Mouse (Mus musculus) spleen, adult 2 months (tissue): ENCODE data around the gene Ifngr2.

Source experiments
- CTCF ChIP-seq: fragments of 200-500 bp; IDR thresholded peaks from 2 replicates; pipeline ENCODE4 v1.5.1; 2011; ENCODE audit warnings: mild to moderate bottlenecking, inconsistent platforms; ENCODE audit not compliant: insufficient read depth, insufficient read length, insufficient replicate concordance; ENCODE audit errors: extremely low read depth
- POLR2A ChIP-seq: fragments of 200-500 bp; IDR thresholded peaks from 2 replicates; pipeline ENCODE4 v1.6.1; 2011; ENCODE audit warnings: low read depth, low read length, inconsistent platforms

GRCm38 (mm10) chr16:91547974-91548373 lies 1.1 kb downstream of the Ifngr2 start:
- TF ChIP-seq POLR2A (no peak), CTCF (no peak)
